Mouse (Mus musculus) limb, embryonic 14.5 days (tissue): ENCODE results near the gene Cd81. TPM values are rescaled to one million over a fixed set of nuclear protein-coding genes. Genes with fewer than 3 reads are reported as not detected.

Source experiments
- ATAC-seq: fragments of 200-750 bp; cut with Nextera tagmentation; 2 replicates; pipeline ENCODE4 v1.8.0; 2017; ENCODE audit warnings: low read depth, moderate number of reproducible peaks, moderate TSS enrichment; ENCODE audit not compliant: low FRiP score
- DNase-seq: peaks from one replicate; pipeline ENCODE4 v3.0.0-alpha.2; 2015; ENCODE audit warnings: low spot score
- H3K27ac ChIP-seq: fragments of 300-500 bp; sonication (generic); replicated peaks from 2 replicates; pipeline ENCODE4 v1.5.1; 2014; ENCODE audit warnings: low read depth, mild to moderate bottlenecking, low read length, moderate library complexity, mixed read lengths
- H3K27me3 ChIP-seq: fragments of 300-500 bp; sonication (generic); 2 replicates; pipeline ENCODE4 v1.6.1; 2014; ENCODE audit warnings: low read length, mixed read lengths; ENCODE audit not compliant: control insufficient read depth, insufficient read depth
- H3K36me3 ChIP-seq: fragments of 300-500 bp; sonication (generic); 2 replicates; pipeline ENCODE4 v1.6.1; 2014; ENCODE audit warnings: mild to moderate bottlenecking, low read length, moderate library complexity, mixed read lengths; ENCODE audit not compliant: control insufficient read depth, insufficient read depth
- H3K4me1 ChIP-seq: fragments of 300-500 bp; sonication (generic); 2 replicates; pipeline ENCODE4 v1.6.1; 2014; ENCODE audit warnings: antibody characterized with exemption, low read length, mixed read lengths; ENCODE audit not compliant: control insufficient read depth, insufficient read depth
- H3K4me2 ChIP-seq: fragments of 300-500 bp; sonication (generic); replicated peaks from 2 replicates; pipeline ENCODE4 v1.6.1; 2014; ENCODE audit warnings: low read depth, mild to moderate bottlenecking, low read length, moderate library complexity; ENCODE audit not compliant: severe bottlenecking
- H3K4me3 ChIP-seq: fragments of 300-500 bp; sonication (generic); replicated peaks from 2 replicates; pipeline ENCODE4 v1.5.1; 2014; ENCODE audit warnings: low read length
- H3K9ac ChIP-seq: fragments of 300-500 bp; sonication (generic); 2 replicates; pipeline ENCODE4 v1.6.1; 2014; ENCODE audit warnings: mild to moderate bottlenecking, low read depth, low read length, moderate library complexity; ENCODE audit not compliant: severe bottlenecking
- H3K9me3 ChIP-seq: fragments of 300-500 bp; sonication (generic); 2 replicates; pipeline ENCODE4 v1.6.1; 2016; ENCODE audit warnings: low read length; ENCODE audit not compliant: control insufficient read depth
- POLR2A ChIP-seq: fragments of 200-500 bp; IDR thresholded peaks from 2 replicates; pipeline ENCODE4 v1.8.0; 2012; ENCODE audit warnings: inconsistent platforms, mild to moderate bottlenecking, moderate library complexity, borderline replicate concordance; ENCODE audit not compliant: insufficient read depth, insufficient read length; ENCODE audit errors: extremely low read depth
- WGBS: fragments of 180-500 bp; shearing (Covaris S2); extraction: QIAGEN DNeasy Blood & Tissue Kit; methylation state at CpG from one replicate; pipeline ENCODE4 v1.1.7; 2014; 5-methylcytosine and 5-hydroxymethylcytosine counted together
- polyA plus RNA-seq, 2 experiments: library from polyadenylated mRNA; depleted of rRNA in 1 of 2; stranded (reverse) in 1 of 2; unstranded in 1 of 2; fragments of >200 nt; fragmentation: Nextera tagmentation in 1 of 2; extraction: Ambion mirVana in 1 of 2; gene quantifications; 2 replicates each; pipeline versions ENCODE4 v1.2.1 to v1.2.3; 2012 to 2014

Gene Cd81
- polyA plus RNA-seq, 2 experiments, result 456 to 658 TPM

GRCm38 (mm10) chr7:143068316-143068881 lies 15.9 kb downstream of the Cd81 start:
- H3K27me3 ChIP-seq, result no peaks in the 10 kb centered on the region
- H3K4me1 ChIP-seq, result peaks cover 12% of the 10 kb centered on the region
- H3K36me3 ChIP-seq, result peaks cover 65% of the 10 kb centered on the region
- ATAC-seq (no peak), DNase-seq (no peak)
- peak overlapping the region; percentile 49 for H3K9ac ChIP-seq
- H3K4me2 ChIP-seq, result peak overlapping the region; percentile 59
- peak overlapping the region; percentile 69 for H3K4me3 ChIP-seq
- TF ChIP-seq POLR2A, result no peak
- H3K9me3 ChIP-seq, result no peaks in the 10 kb centered on the region
- 43% methylated on average over 13 of the region's 13 CpGs for WGBS
- peak overlapping the region; percentile 95 for H3K27ac ChIP-seq

GRCm38 (mm10) chr7:143068882-143069591 lies 16.5 kb downstream of the Cd81 start, which contains the start of gene Tssc4:
Gene Tssc4, plus strand, starts transcription at chr7:143069249.
- peaks cover 12% of the 10 kb centered on the region for H3K4me1 ChIP-seq
- 0 out of 2 replicates have a peak, but pooled peaks have one; percentile 20 for TF ChIP-seq POLR2A
- WGBS, result under 1% methylated on average over 51 of the region's 51 CpGs
- H3K9ac ChIP-seq, result peak within 1 kb of the TSS; percentile 89
- H3K27me3 ChIP-seq, result no peaks in the 10 kb centered on the region
- peak; percentile 93 for ATAC-seq
- peaks cover 65% of the 10 kb centered on the region for H3K36me3 ChIP-seq
- H3K27ac ChIP-seq, result peak within 1 kb of the TSS; percentile 95
- peak within 1 kb of the TSS; percentile 69 for H3K4me3 ChIP-seq
- H3K4me2 ChIP-seq, result peak within 1 kb of the TSS; percentile 89
- DNase-seq, result peak; percentile 99
- H3K9me3 ChIP-seq, result no peaks in the 10 kb centered on the region

GRCm38 (mm10) chr7:143069751-143070400 lies 17.3 kb downstream of the Cd81 start:
- Histone ChIP-seq H3K9ac (peak overlapping the region; percentile 89), H3K27me3 (no peaks in the 10 kb centered on the region), H3K4me2 (peak overlapping the region; percentile 89), H3K4me3 (peak overlapping the region; percentile 69), H3K4me1 (peaks cover 12% of the 10 kb centered on the region), H3K27ac (peak overlapping the region; percentile 88), H3K9me3 (no peaks in the 10 kb centered on the region), H3K36me3 (peaks cover 60% of the 10 kb centered on the region)
- 13% methylated on average over 26 of the region's 30 CpGs for WGBS
- DNase-seq, result no peak
- no peak for ATAC-seq
- 0 out of 2 replicates have a peak, but pooled peaks have one; percentile 29 for TF ChIP-seq POLR2A

GRCm38 (mm10) chr7:143070506-143071070 lies 18.0 kb downstream of the Cd81 start:
- WGBS, result 86% methylated on average over 10 of the region's 10 CpGs
- peaks cover 56% of the 10 kb centered on the region for H3K36me3 ChIP-seq

GRCm38 (mm10) chr7:143072605-143073004 lies 20.1 kb downstream of the Cd81 start:
- ATAC-seq (no peak), DNase-seq (no peak)
- peaks cover 12% of the 10 kb centered on the region for H3K4me1 ChIP-seq
- peaks cover 36% of the 10 kb centered on the region for H3K36me3 ChIP-seq
- no peak overlapping the region for H3K9ac ChIP-seq
- no peak overlapping the region for H3K27ac ChIP-seq
- WGBS, result 75% methylated on average over 5 of the region's 5 CpGs
- no peaks in the 10 kb centered on the region for H3K27me3 ChIP-seq
- TF ChIP-seq POLR2A, result no peak
- H3K9me3 ChIP-seq, result no peaks in the 10 kb centered on the region
- no peak overlapping the region for H3K4me3 ChIP-seq
- no peak overlapping the region for H3K4me2 ChIP-seq

More at GRCm38 (mm10) chr7:143070506-143071070, 18.0 kb downstream of the Cd81 start:
- Histone ChIP-seq H3K27me3 (no peaks in the 10 kb centered on the region), H3K4me1 (peaks cover 12% of the 10 kb centered on the region), H3K27ac (peak overlapping the region; percentile 88; the same call in 1 of the 2 replicates), H3K9me3 (no peaks in the 10 kb centered on the region), H3K4me2 (peak overlapping the region; percentile 89), H3K9ac (peak overlapping the region; percentile 89), H3K4me3 (peak overlapping the region; percentile 69)
- DNase-seq, result no peak
- no peak for ATAC-seq
- no peak; the same call in 1 of the 2 replicates for TF ChIP-seq POLR2A
